Comparison of ENCODE assay signal across 15 mouse cellular contexts in the genomic region with DNA sequence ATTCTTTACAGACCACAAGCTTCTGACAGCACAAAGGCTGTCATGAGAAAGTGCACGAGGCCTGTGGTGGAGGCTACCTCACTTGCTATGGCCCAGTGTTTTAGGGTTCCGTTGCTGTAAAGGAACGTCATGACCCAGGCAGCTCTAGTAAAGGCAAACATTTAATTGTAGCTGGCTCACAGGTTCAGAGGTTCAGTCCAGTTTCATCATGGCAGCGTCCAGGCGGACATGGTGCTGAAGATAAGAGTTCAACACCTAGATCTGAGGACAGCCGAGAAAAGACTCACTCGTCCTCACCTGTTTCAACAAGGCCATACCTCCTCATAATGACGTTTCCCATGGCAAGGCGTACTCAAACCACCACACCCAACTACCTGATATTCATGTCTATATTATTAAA.
"Had no signal": no experiment of that assay in that cellular context is flagged by ENCODE, and none has a peak within 500 bp of the region (broad histone marks: within the 10 kb centered on the region; RNA-seq: fewer than 3 reads in every experiment).

No protein-coding gene starts in this region.

- H3K4me3 ChIP-seq: neural tube, embryonic 12.5 days; neural tube, embryonic 13.5 days; neural tube, embryonic 15.5 days; stomach, embryonic 15.5 days had no signal

- H3K4me1 ChIP-seq: neural tube, embryonic 12.5 days; neural tube, embryonic 13.5 days; neural tube, embryonic 15.5 days; stomach, embryonic 15.5 days had no signal

- H3K36me3 ChIP-seq: neural tube, embryonic 12.5 days; neural tube, embryonic 13.5 days; neural tube, embryonic 15.5 days; stomach, embryonic 15.5 days had no signal

- H3K27ac ChIP-seq: neural tube, embryonic 12.5 days; neural tube, embryonic 13.5 days; neural tube, embryonic 15.5 days; stomach, embryonic 15.5 days; stomach, postnatal 0 days had no signal

- DNase-seq: retina, postnatal 1 day; right cerebral cortex, adult 18-20 months; right cerebral cortex, postnatal 14 days; right cerebral cortex, postnatal 25 days; right cerebral cortex, postnatal 4 days; spleen, adult 18-20 months; thymus, adult 18-20 months; thymus, adult 2 months; thymus, postnatal 25 days; thymus, postnatal 4 days had no signal

- H3K27me3 ChIP-seq: neural tube, embryonic 12.5 days; neural tube, embryonic 13.5 days; neural tube, embryonic 15.5 days; stomach, embryonic 15.5 days had no signal
